ENCODE assay signal across 9 mouse cellular contexts in genomic region chr12:105025947-105026586, GRCm38 (mm10). TPM values are rescaled to one million over a fixed set of nuclear protein-coding genes. Genes with fewer than 3 reads are reported as not detected.
A peak's percentile ranks its signal among the peaks of the same experiment; 100 is the strongest.
DNase-seq lines count a peak whose midpoint lies in the region; ATAC-seq and TF ChIP-seq lines count a peak whose summit lies in the region.
"Had no signal": no experiment of that assay in that cellular context is flagged by ENCODE, and none has a peak within 500 bp of the region (broad histone marks: within the 10 kb centered on the region; RNA-seq: fewer than 3 reads in every experiment).

No protein-coding gene starts in this region.

- WGBS in heart, embryonic 12.5 days: 45% methylated on average over 10 of the region's 10 CpGs
- WGBS in liver, embryonic 16.5 days (ENCODE audit: insufficient replicate concordance): 13% methylated on average over 10 of the region's 10 CpGs
- WGBS in hindbrain, embryonic 12.5 days: 51% methylated on average over 10 of the region's 10 CpGs

- H3K79me2 ChIP-seq in CH12.LX (replicated peaks; ENCODE audit: control insufficient read depth, extremely low read depth, insufficient read depth, poor library complexity, severe bottlenecking): peaks cover 12% of the 10 kb centered on the region

- TF ChIP-seq POLR2A in CH12.LX (IDR thresholded peaks at IDR 0.05; ENCODE audit: low read depth, low read length): no peak

- TF ChIP-seq EP300 in CH12.LX (IDR thresholded peaks at IDR 0.05; ENCODE audit: low read length): no peak

- H3K9ac ChIP-seq in heart, embryonic 12.5 days: no peak overlapping the region
- no peak overlapping the region for H3K9ac ChIP-seq in CH12.LX (ENCODE audit: insufficient read depth, low read depth)
- peak overlapping the region; percentile 64 for H3K9ac ChIP-seq in liver, embryonic 16.5 days (ENCODE audit: low read depth, low read length)
- H3K9ac ChIP-seq in hindbrain, embryonic 12.5 days: no peak overlapping the region

- H3K4me1 ChIP-seq in heart, embryonic 12.5 days (replicated peaks): peaks cover 11% of the 10 kb centered on the region
- H3K4me1 ChIP-seq in CH12.LX (ENCODE audit: control insufficient read depth in 1 of 2, insufficient read depth in 2 of 2): peaks cover 21 to 64% of the 10 kb centered on the region in 2 experiments
- H3K4me1 ChIP-seq in liver, embryonic 16.5 days (ENCODE audit: control insufficient read depth, low read depth, low read length): peaks cover 68% of the 10 kb centered on the region
- H3K4me1 ChIP-seq in hindbrain, embryonic 12.5 days: peaks cover 7% of the 10 kb centered on the region

- H3K27ac ChIP-seq in heart, embryonic 12.5 days (ENCODE audit: poor library complexity, severe bottlenecking): 0 out of 2 replicates have a peak overlapping the region, but pooled peaks have one; percentile 44
- peak overlapping the region; percentile 25 for H3K27ac ChIP-seq in CH12.LX (ENCODE audit: insufficient read depth, low read depth)
- H3K27ac ChIP-seq in liver, embryonic 16.5 days (ENCODE audit: low read length): peak overlapping the region; percentile 97
- H3K27ac ChIP-seq in hindbrain, embryonic 12.5 days: no peak overlapping the region

- TF ChIP-seq RAD21 in CH12.LX (IDR thresholded peaks at IDR 0.05; ENCODE audit: low read depth, low read length): no peak; the same call in 1 of the 2 replicates

- DNase-seq in heart, postnatal 10 days: no peak
- DNase-seq in CH12.LX (ENCODE audit: extremely low read depth): peak; percentile 56
- DNase-seq in c-Kit-negative CD71-positive TER-119-positive erythroid progenitor cells, embryonic 14.5 days (ENCODE audit: low read depth, low spot score): peak; percentile 76
- no peak for DNase-seq in adrenal gland, postnatal 14 days
- no peak for DNase-seq in gastrocnemius, postnatal 14 days
- DNase-seq: thymus, adult 18-20 months had no signal

- no peaks in the 10 kb centered on the region for H3K27me3 ChIP-seq in heart, embryonic 12.5 days (replicated peaks)
- no peaks in the 10 kb centered on the region for H3K27me3 ChIP-seq in CH12.LX (replicated peaks)
- no peaks in the 10 kb centered on the region for H3K27me3 ChIP-seq in liver, embryonic 16.5 days (ENCODE audit: control insufficient read depth, insufficient read depth, low read depth, low read length)
- no peaks in the 10 kb centered on the region for H3K27me3 ChIP-seq in hindbrain, embryonic 12.5 days

- peaks cover 17% of the 10 kb centered on the region for H3K36me3 ChIP-seq in heart, embryonic 12.5 days
- peaks cover 11 to 25% of the 10 kb centered on the region in 2 experiments for H3K36me3 ChIP-seq in CH12.LX (replicated peaks in 1 of 2; ENCODE audit: control insufficient read depth in 1 of 2, insufficient read depth in 1 of 2, low read length in 1 of 2)
- peaks cover 20% of the 10 kb centered on the region for H3K36me3 ChIP-seq in liver, embryonic 16.5 days (ENCODE audit: control insufficient read depth, insufficient read depth)
- peaks cover 15% of the 10 kb centered on the region; the same call in 1 of the 2 replicates for H3K36me3 ChIP-seq in hindbrain, embryonic 12.5 days

- H3K4me3 ChIP-seq in heart, embryonic 12.5 days: no peak overlapping the region
- H3K4me3 ChIP-seq in CH12.LX (replicated peaks in 1 of 3; ENCODE audit: low read depth in 2 of 3, low read length in 2 of 3, poor library complexity in 1 of 3): no peak overlapping the region
- H3K4me3 ChIP-seq in liver, embryonic 16.5 days (ENCODE audit: low read depth, low read length): peak overlapping the region; percentile 34
- no peak overlapping the region for H3K4me3 ChIP-seq in hindbrain, embryonic 12.5 days

- in situ Hi-C loops in CH12.LX (cut with MboI; ENCODE audit: low pct_ligation_motif_present, low pct_unique_long_range_greater_than_20kb, low sequenced_read_pairs): no loop called here

- intact Hi-C loops in heart, postnatal 10 days (cut with DNase I): loop anchor here (1.0 to 10.0 kb wide), 4 partner anchors 74 to 581 kb away; no protein-coding TSS in a partner anchor
- intact Hi-C loops in gastrocnemius, postnatal 14 days (cut with DNase I; ENCODE audit: low total_unique reads): loop anchor here (2.0 kb wide), 1 partner anchor 73 kb away; no protein-coding TSS in a partner anchor

- peak; percentile 67 for ATAC-seq in heart, embryonic 12.5 days (ENCODE audit: insufficient number of reproducible peaks, low FRiP score)
- peak; percentile 54 for ATAC-seq in liver, embryonic 16.5 days (ENCODE audit: low read depth)
- ATAC-seq in hindbrain, embryonic 12.5 days (ENCODE audit: low FRiP score): no peak

- dilution Hi-C loops in CH12.LX (cut with MboI; ENCODE audit: extremely low pct_ligation_motif_present, extremely low pct_unique_long_range_greater_than_20kb, low sequenced_read_pairs): no loop called here

- peak; percentile 18 to 48; a peak in 2 of 4 replicates for TF ChIP-seq CTCF in CH12.LX (conservative IDR thresholded peaks at IDR 0.05 in 1 of 2, IDR thresholded peaks at IDR 0.05 in 1 of 2; ENCODE audit: low read depth in 2 of 2, low read length in 2 of 2)

- peaks cover 13% of the 10 kb centered on the region for H3K9me3 ChIP-seq in heart, embryonic 12.5 days (replicated peaks)
- H3K9me3 ChIP-seq in CH12.LX (replicated peaks; ENCODE audit: low read length): peaks cover 6% of the 10 kb centered on the region
- peaks cover 9% of the 10 kb centered on the region for H3K9me3 ChIP-seq in liver, embryonic 16.5 days (replicated peaks; ENCODE audit: control insufficient read depth, low read length)
- H3K9me3 ChIP-seq in hindbrain, embryonic 12.5 days (replicated peaks): peaks cover 16% of the 10 kb centered on the region

- H3K4me2 ChIP-seq in heart, embryonic 12.5 days: no peak overlapping the region
- H3K4me2 ChIP-seq in CH12.LX (ENCODE audit: insufficient read depth, low read depth, poor library complexity, severe bottlenecking): peak overlapping the region; percentile 24; the same call in 1 of the 2 replicates
- H3K4me2 ChIP-seq in liver, embryonic 16.5 days (ENCODE audit: low read depth, low read length): peak overlapping the region; percentile 65
- H3K4me2 ChIP-seq in hindbrain, embryonic 12.5 days (replicated peaks): no peak overlapping the region

TF ChIP-seq in CH12.LX, 34 proteins besides CTCF, POLR2A, EP300 and RAD21:
- TF ChIP-seq MAZ (IDR thresholded peaks at IDR 0.05; ENCODE audit: low read depth, low read length) (no peak), MYC (IDR thresholded peaks at IDR 0.05; ENCODE audit: low read depth, low read length) (peak; percentile 71; the same call in 1 of the 2 replicates), MAX (IDR thresholded peaks at IDR 0.05; ENCODE audit: low read length) (peak; percentile 93), ZKSCAN1 (IDR thresholded peaks at IDR 0.05; ENCODE audit: borderline replicate concordance, low read depth, low read length) (no peak), IRF4 (IDR thresholded peaks at IDR 0.05; ENCODE audit: low read depth, low read length) (peak; percentile 40; the same call in 1 of the 2 replicates), JUND (conservative IDR thresholded peaks at IDR 0.05; ENCODE audit: low read depth, low read length) (no peak), JUN (IDR thresholded peaks at IDR 0.05; ENCODE audit: insufficient read depth, low read depth, low read length) (no peak), ELF1 (IDR thresholded peaks at IDR 0.05; ENCODE audit: low read depth, low read length) (no peak), SMC3 (IDR thresholded peaks at IDR 0.05; ENCODE audit: low read depth, low read length) (no peak), MAFK (IDR thresholded peaks at IDR 0.05; ENCODE audit: insufficient replicate concordance, low read length) (peak; percentile 95), USF2 (conservative IDR thresholded peaks at IDR 0.05; ENCODE audit: low read depth, low read length) (0 out of 2 replicates have a peak, but pooled peaks have one; percentile 9), USF1 (IDR thresholded peaks at IDR 0.05; ENCODE audit: low read depth, low read length) (peak; percentile 40), SIN3A (IDR thresholded peaks at IDR 0.05; ENCODE audit: low read length) (peak; percentile 17), ZC3H11A (IDR thresholded peaks at IDR 0.05; ENCODE audit: low read depth, low read length) (no peak), RCOR1 (conservative IDR thresholded peaks at IDR 0.05; ENCODE audit: low read depth, low read length) (no peak), NELFE (IDR thresholded peaks at IDR 0.05; ENCODE audit: low read depth, low read length) (no peak), ZNF384 (IDR thresholded peaks at IDR 0.05; ENCODE audit: low read depth, low read length) (peak; percentile 67), ETS1 (conservative IDR thresholded peaks at IDR 0.05; ENCODE audit: low read depth, low read length) (peak; percentile 57), MXI1 (IDR thresholded peaks at IDR 0.05; ENCODE audit: low read depth, low read length) (peak; percentile 66; the same call in 1 of the 2 replicates), BHLHE40 (IDR thresholded peaks at IDR 0.05; ENCODE audit: low read depth, low read length) (peak; percentile 90), POLR2AphosphoS2 (IDR thresholded peaks at IDR 0.05; ENCODE audit: low read depth, low read length) (no peak), TBP (conservative IDR thresholded peaks at IDR 0.05; ENCODE audit: low read depth, low read length) (no peak), CHD1 (IDR thresholded peaks at IDR 0.05; ENCODE audit: low read depth, low read length) (no peak)

RNA-seq across cellular contexts. Expression of gene Glrx5, which starts 6.4 kb away (rescaled TPM):
- polyA plus RNA-seq in heart, embryonic 12.5 days (2016; fragmentation: Nextera tagmentation; extraction: Ambion mirVana): 203 and 206 TPM in 2 replicates
- total RNA-seq in heart, postnatal 10 days (2021): 10 to 100 TPM; 84.5 to 86.0 TPM
- 38.5 and 51.6 TPM in 2 replicates for total RNA-seq in CH12.LX (2012; rRNA removed)
- total RNA-seq in CH12.LX (2014; rRNA removed): 72.8 and 79.5 TPM in 2 replicates
- 112 and 123 TPM in 2 replicates for polyA plus RNA-seq in CH12.LX (2012; ENCODE audit: insufficient read length, low read depth)
- polyA plus RNA-seq in liver, embryonic 16.5 days (2015; fragmentation: Nextera tagmentation; extraction: Ambion mirVana): 424 and 446 TPM in 2 replicates
- polyA plus RNA-seq in hindbrain, embryonic 12.5 days (2016; fragmentation: Nextera tagmentation; extraction: Ambion mirVana): 149 and 157 TPM in 2 replicates
- total RNA-seq in adrenal gland, postnatal 14 days (2021): 172 and 183 TPM in 2 replicates
- 10 to 100 TPM; 66.0 to 67.1 TPM for total RNA-seq in gastrocnemius, postnatal 14 days (2021)

RNA-seq across cellular contexts. Expression of gene Syne3, which starts 16.5 kb away (rescaled TPM):
- 0.19 and 0.32 TPM in 2 replicates for polyA plus RNA-seq in heart, embryonic 12.5 days (2016; fragmentation: Nextera tagmentation; extraction: Ambion mirVana)
- total RNA-seq in heart, postnatal 10 days (2021): 1 to 10 TPM; 6.1 to 6.4 TPM
- total RNA-seq in CH12.LX (2012; rRNA removed) (16.6 and 18.7 TPM in 2 replicates), CH12.LX (2014; rRNA removed) (5.3 and 5.5 TPM in 2 replicates)
- polyA plus RNA-seq in CH12.LX (2012; ENCODE audit: insufficient read length, low read depth): 7.3 and 7.5 TPM in 2 replicates
- 2.8 TPM in 2 replicates for polyA plus RNA-seq in liver, embryonic 16.5 days (2015; fragmentation: Nextera tagmentation; extraction: Ambion mirVana)
- 0.21 and 0.47 TPM in 2 replicates for polyA plus RNA-seq in hindbrain, embryonic 12.5 days (2016; fragmentation: Nextera tagmentation; extraction: Ambion mirVana)
- total RNA-seq in adrenal gland, postnatal 14 days (2021): 8.4 and 10.2 TPM in 2 replicates
- 1 to 10 TPM; 5.7 TPM for total RNA-seq in gastrocnemius, postnatal 14 days (2021)

Comparison
In these comparisons a context has a peak if more than half of its experiments do, and no peak if none do; other contexts are left out.
1. H3K4me2 ChIP-seq: peak in CH12.LX (single experiment) and liver, embryonic 16.5 days (single experiment); none in heart, embryonic 12.5 days (single experiment) and hindbrain, embryonic 12.5 days (single experiment).
2. DNase-seq: peak in CH12.LX (single experiment) and c-Kit-negative CD71-positive TER-119-positive erythroid progenitor cells, embryonic 14.5 days (single experiment); none in heart, postnatal 10 days (0 of 2), adrenal gland, postnatal 14 days (single experiment) and gastrocnemius, postnatal 14 days (single experiment).